Mouse (Mus musculus): ENCODE measurements at regions not wholly inside any gene's neighbourhood (a gene's known extent, or its start where the extent isn't known, plus 50 kb on each side); places are given as distances from the start of the nearest gene placed in this dataset.
"Not testable (repeated sequence)": the region's sequence is repeated elsewhere in the genome, so short reads cannot be mapped to it uniquely, and the experiment has no call there.

DNA sequence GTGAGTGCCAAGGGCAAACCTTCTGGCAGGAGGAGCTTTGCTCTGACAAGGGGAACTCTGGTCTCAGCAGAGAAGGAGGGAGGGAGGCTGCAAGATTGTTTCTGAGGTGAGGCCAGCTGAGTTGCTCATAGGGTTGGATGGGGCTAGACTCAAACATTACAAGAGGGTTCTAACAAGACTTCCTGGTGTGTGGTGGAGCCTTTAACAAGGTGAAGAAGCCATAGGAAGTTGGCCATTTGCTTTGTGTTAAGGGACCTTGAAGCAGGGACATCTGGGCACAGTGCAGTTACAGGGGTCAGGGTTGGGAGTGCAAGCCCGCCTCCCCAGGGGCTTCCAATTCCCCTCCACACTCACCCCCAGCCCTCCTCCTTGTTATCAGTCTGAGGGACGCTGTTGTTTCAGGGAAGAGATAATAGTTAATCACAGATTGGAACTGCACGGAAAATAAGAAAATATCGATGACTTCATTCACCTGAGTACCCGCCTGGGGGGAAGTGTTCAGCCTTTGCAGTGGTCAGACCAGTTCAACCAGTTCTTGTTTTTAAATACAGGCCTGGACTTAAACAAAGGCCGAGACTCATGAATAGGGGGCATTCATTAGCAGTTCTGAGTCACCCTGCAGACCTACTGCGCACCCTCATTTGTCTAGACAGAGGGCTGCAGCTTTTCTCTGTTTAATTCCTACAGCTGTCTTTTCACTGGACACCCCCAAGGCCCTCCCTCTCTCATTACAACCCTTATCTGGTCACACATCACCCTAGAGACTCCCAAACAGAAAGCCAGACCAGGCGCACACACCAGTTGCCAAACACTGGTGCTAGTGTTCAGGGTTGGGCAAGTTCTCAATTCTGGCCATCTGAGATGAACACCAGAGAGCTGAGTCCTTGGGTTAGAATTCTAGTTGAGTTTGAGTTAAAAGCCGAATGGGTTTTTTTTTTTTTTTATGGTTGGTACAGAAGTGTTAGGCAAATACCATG, 139.5 kb downstream of the Bcl2l11 start:
- DNase-seq (ENCODE audit: low spot score), result no peak

- no peak for DNase-seq (ENCODE audit: low spot score)
Measured at GRCm38 (mm10) chr2:128270377-128271129, 144.7 kb downstream of the Bcl2l11 start.

DNA sequence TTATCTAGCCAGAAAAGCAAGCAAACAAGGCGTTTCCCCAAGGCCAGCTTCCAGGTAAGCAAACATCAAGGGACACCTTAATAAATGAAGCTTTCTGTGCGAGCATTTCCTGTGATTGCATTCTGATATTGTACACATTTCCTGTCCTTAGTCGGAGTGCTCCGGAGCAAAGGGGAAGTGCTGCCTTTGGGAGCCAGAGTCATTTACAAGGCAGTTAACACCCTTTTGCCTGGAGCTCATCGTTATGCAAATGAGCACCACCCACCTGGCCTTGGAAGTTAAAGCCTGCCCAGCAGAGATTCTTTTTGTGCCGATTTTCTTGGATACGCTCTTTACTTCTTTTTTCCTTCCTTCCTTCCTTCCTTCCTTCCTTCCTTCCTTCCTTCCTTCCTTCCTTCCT, 147.0 kb downstream of the Bcl2l11 start:
- no peak for DNase-seq (ENCODE audit: low spot score)

GRCm38 (mm10) chr2:128273292-128273691, 147.5 kb downstream of the Bcl2l11 start:
- no peak for DNase-seq (ENCODE audit: low spot score)

- no peak for DNase-seq (ENCODE audit: low spot score)
Measured at GRCm38 (mm10) chr2:128276337-128276736, 150.5 kb downstream of the Bcl2l11 start.

- no peak for DNase-seq (ENCODE audit: low spot score)
Measured at GRCm38 (mm10) chr2:128277387-128278123, 151.7 kb downstream of the Bcl2l11 start.

DNA sequence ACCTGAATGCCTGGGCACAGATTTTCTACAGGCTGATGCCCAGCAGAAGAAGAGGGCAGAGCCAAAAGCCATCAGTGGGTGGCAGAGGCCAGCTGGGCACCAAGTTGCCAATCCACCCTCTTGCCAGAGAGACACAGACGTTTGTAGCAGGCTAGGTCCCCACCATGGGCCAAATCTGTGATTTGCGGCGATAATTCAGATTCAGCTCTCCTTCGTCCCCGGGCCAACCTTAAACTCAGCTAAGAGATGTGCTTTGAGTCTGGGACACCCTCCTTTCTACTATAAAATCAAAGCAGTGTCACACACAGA, 152.2 kb downstream of the Bcl2l11 start:
- no peak for DNase-seq (ENCODE audit: low spot score)

GRCm38 (mm10) chr2:128278608-128279081, 152.8 kb downstream of the Bcl2l11 start:
- no peak for DNase-seq (ENCODE audit: low spot score)

GRCm38 (mm10) chr2:128279127-128279710, 153.4 kb downstream of the Bcl2l11 start:
- no peak for DNase-seq (ENCODE audit: low spot score)

GRCm38 (mm10) chr2:128282591-128282990, 156.8 kb downstream of the Bcl2l11 start:
- no peak for DNase-seq (ENCODE audit: low spot score)

DNA sequence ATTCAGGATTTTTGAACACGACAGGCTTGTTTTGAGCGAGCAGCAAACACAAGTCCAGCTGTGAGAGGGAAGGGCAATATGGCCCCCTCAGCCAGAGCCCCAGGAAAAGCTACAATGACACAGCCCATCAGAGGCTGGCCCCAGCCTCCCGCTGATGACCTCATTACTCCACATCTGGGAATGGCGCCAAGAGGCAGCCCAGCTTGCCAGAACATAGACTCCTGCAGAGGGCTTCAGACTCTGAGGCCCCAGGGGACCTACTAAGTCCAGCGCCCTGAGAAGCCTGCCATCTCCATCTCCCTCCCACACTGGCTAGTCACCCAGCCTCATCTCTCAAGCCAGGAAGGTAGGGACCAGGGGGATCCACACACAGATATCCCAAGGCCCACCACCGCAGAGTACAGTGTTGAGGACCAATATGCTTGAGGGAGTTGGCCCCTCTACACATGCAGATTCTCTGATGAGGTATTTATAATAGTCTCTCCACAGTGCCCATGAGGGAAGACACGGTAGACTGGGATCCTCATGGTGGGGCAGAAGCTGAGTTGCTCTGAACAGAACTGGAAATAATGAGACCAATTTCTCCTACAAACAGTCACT, 159.1 kb downstream of the Bcl2l11 start:
- DNase-seq (ENCODE audit: low spot score), result no peak

DNA sequence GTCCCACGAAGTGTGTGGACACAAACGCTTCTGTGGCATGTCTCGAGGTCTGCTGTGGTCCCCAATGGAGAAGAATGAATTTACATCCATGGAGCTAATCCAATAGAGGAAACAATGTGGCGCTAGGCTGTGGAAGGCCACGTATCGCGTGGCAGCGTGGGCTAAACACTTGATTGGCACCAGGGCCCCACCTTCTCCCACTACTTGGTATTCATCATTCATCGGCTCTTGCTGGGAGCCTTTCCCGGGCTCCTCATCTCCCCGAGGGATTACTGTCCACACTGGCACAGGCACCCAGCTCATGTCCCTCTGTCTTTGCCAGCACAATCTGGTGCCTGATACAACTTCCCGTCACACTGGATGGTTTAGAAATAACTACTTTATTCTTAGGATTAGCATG, 159.6 kb downstream of the Bcl2l11 start:
- no peak for DNase-seq (ENCODE audit: low spot score)

DNA sequence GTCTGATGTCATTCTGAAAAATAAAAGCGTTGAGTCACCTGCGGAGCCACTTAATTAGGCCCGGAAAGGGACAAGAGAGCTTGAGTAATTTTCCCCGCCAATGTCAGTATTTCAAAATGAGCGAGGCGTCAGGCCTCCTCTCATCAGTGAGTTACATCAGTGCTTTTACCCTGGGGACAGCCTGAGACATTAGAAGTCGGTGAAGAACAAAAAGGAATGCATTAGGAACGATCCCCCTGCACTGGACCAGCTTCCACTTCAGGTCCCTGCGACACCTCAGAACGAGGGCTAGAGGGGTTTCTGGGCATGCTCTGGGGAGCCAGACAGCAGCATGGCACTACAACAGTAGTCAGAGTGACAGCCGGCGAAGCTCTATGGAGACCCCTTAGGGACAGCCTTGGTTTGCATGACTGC, 162.3 kb downstream of the Bcl2l11 start:
- no peak for DNase-seq (ENCODE audit: low spot score)

DNA sequence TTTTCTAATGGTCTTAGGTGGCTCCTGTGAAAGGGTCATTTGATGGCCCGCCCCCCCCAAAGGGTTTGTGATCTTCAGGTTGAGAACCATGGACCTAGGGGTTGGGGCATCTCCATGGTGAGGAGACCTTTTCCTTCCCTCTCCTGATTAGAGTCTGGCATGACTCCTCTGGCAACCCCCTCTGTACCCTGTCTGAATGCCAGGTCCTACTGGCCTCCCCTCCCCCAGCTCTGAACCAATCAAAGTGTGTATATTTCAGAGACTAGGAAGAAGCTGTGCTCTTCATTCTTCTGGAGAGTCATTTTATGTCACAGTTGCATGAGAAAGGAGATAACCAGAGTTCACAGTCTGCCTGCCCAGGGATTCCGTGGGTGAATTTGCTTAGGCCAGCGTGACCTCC, 164.8 kb downstream of the Bcl2l11 start:
- DNase-seq (ENCODE audit: low spot score), result no peak

DNA sequence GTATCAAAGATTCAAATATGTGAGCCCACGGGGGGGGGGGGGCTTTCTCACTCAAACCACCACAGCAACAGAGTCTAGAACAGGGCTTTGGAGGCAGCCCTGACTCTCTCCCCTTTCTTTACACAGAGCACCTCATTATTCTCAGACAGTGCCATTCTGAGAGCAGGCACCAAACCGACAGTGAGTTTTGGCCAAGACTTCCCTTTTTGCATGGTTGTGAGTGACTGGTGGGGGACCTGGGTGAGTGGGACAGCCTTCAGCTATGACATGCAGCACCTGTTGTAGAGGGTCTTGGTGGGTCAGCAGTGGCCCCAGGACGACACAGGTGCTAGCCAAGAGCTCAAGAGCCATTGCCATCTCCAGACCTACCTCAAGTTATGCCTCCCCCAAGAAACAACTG, 168.8 kb downstream of the Bcl2l11 start:
- DNase-seq (ENCODE audit: low spot score), result no peak

DNA sequence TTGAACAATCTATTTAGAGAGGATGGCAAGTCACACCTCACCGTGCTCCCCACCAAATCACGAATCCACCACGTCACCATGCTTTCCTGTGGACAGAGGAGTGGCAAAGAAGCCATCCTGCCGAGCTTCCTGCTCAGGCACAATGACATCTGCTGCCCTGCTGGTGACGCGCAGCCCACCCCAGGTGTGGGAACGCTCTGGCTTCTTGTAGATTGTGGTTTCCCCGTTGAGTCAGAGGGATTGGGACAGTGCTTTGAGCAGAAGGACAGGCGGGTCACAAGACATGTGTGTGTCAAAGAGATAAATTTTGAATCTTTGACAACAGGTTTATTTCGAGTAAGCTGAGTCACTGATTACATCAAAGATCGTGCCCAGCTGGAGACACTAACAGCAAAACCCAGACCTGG, 169.2 kb downstream of the Bcl2l11 start:
- peak; percentile 97 for DNase-seq (ENCODE audit: low spot score)

- DNase-seq (ENCODE audit: low spot score), result no peak
Measured at GRCm38 (mm10) chr2:128295726-128296234, 169.9 kb downstream of the Bcl2l11 start.

DNA sequence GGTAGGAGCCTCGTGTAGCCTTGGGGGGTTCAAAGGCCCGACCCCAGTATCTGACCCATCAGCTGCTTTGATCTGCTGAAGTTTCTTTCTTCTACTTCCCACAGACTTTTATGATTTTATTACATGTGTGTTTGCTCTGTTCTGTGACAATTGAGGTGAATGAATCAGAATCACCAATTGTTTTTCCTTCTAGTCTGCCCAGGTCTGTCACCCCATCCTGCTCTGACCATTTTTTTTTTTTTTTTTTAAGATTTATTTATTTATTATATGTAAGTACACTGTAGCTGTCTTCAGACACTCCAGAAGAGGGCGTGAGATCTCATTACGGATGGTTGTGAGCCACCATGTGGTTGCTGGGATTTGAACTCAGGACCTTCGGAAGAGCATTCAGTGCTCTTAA, 170.6 kb downstream of the Bcl2l11 start:
- DNase-seq (ENCODE audit: low spot score), result not testable (repeated sequence)

DNA sequence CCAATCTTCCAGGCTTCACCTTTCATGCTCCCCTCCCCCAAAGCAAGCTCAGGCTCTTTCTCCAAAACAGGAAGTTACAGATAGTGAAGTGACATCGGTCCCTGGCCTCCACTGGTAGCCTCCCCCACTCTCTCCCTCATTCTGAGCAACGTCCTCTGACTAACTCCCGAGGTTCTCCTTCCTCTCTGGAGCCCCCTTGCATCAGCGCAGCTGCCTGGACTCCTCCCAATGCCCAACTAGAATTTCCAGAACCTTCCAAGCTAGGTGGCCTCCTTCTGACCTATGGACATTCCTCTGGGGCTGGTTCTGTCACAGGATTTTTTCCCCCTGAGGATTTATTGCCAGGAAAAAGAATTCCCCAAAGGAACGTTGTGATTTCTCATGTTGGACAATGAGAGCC, 171.1 kb downstream of the Bcl2l11 start:
- peak; percentile 66 for DNase-seq (ENCODE audit: low spot score)

GRCm38 (mm10) chr2:128297821-128298220, 172.0 kb downstream of the Bcl2l11 start:
- no peak for DNase-seq (ENCODE audit: low spot score)

- no peak for DNase-seq (ENCODE audit: low spot score)
Measured at GRCm38 (mm10) chr2:128298996-128299395, 173.2 kb downstream of the Bcl2l11 start.
